Mouse (Mus musculus) adrenal gland, postnatal 14 days (tissue): ENCODE measurements at regions not wholly inside any gene's neighbourhood (a gene's known extent, or its start where the extent isn't known, plus 50 kb on each side); places are given as distances from the start of the nearest gene placed in this dataset.

Source experiments
- DNase-seq: peaks from one replicate; pipeline ENCODE4 v3.0.0; 2021; ENCODE audit warnings: mixed read lengths

GRCm38 (mm10) chr9:63850316-63850693, 92.5 kb upstream of the Smad3 start:
- no peak for DNase-seq

- peak; percentile 50 for DNase-seq
Observed at GRCm38 (mm10) chr9:63849564-63850315, 91.9 kb upstream of the Smad3 start.

- DNase-seq: peak; percentile 78
Observed at GRCm38 (mm10) chr9:63843883-63844485, 86.2 kb upstream of the Smad3 start.

- DNase-seq: no peak
Observed at GRCm38 (mm10) chr9:63843431-63843830, 85.6 kb upstream of the Smad3 start.

GRCm38 (mm10) chr9:63841102-63841501, 83.3 kb upstream of the Smad3 start:
- no peak for DNase-seq

GRCm38 (mm10) chr9:63838996-63839772, 81.4 kb upstream of the Smad3 start:
- peak; percentile 77 for DNase-seq

GRCm38 (mm10) chr9:63837552-63837951, 79.8 kb upstream of the Smad3 start:
- no peak for DNase-seq

GRCm38 (mm10) chr9:63836565-63837284, 78.9 kb upstream of the Smad3 start:
- DNase-seq: no peak

GRCm38 (mm10) chr9:63836036-63836435, 78.2 kb upstream of the Smad3 start:
- DNase-seq: no peak

- no peak for DNase-seq
Observed at GRCm38 (mm10) chr9:63834416-63834815, 76.6 kb upstream of the Smad3 start.

- DNase-seq: no peak
Observed at GRCm38 (mm10) chr9:63818163-63818562, 60.4 kb upstream of the Smad3 start.

- peak; percentile 25 for DNase-seq
Observed at GRCm38 (mm10) chr9:63816540-63816939, 58.7 kb upstream of the Smad3 start.

- DNase-seq: peak; percentile 42
Observed at GRCm38 (mm10) chr9:63809901-63810587, 52.2 kb upstream of the Smad3 start.
